Mouse (Mus musculus): ENCODE measurements around the gene Fbxo34. TPM values are rescaled to one million over a fixed set of nuclear protein-coding genes. Genes with fewer than 3 reads are reported as not detected.
"Not testable (repeated sequence)": the region's sequence is repeated elsewhere in the genome, so short reads cannot be mapped to it uniquely, and the experiment has no call there.

Gene Fbxo34
- total RNA-seq, 1 experiment, result 17.0 TPM

DNA sequence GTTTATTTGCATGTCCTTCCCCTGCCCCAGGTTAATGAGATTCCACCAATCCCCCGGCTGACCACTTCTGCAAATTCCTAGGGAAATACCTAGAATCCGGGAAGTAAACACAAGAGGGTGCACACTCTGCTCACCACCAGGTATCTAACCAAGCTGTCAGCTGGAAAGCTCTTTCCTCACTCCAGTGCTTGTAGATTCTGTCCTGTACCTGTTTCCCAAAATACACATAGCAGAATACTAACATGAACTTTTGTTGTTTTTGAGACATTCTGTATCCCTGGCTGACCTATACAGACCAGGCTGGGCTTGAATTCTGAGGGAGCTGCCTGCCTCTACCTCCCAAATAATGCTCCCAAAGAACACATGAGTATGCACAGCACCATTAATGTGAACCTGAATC is 110.5 kb downstream of the Fbxo34 start:
- in situ Hi-C loops (cut with MboI; ENCODE audit: low sequenced_read_pairs in 2 of 2, unreplicated experiment in 2 of 2), result no loop called here
- no peak overlapping the region for H3K27ac ChIP-seq (ENCODE audit: insufficient read depth, low read depth, low read length, poor library complexity, severe bottlenecking)
- no peaks in the 10 kb centered on the region for H3K9me3 ChIP-seq (ENCODE audit: control insufficient read depth, insufficient read depth, low read depth, low read length)
- peaks cover 7% of the 10 kb centered on the region for H3K36me3 ChIP-seq (ENCODE audit: control insufficient read depth, insufficient read depth, low read length, poor library complexity, severe bottlenecking)
- no peak overlapping the region for H3K9ac ChIP-seq (ENCODE audit: insufficient read depth, low read depth, low read length, poor library complexity, severe bottlenecking)
- no peak overlapping the region for H3K4me3 ChIP-seq (ENCODE audit: insufficient read depth in 1 of 2, low read depth in 1 of 2, low read length in 2 of 2, poor library complexity in 1 of 2, severe bottlenecking in 1 of 2)
- no peaks in the 10 kb centered on the region for H3K4me1 ChIP-seq (ENCODE audit: control insufficient read depth in 2 of 2, insufficient read depth in 2 of 2, low read length in 2 of 2, poor library complexity in 1 of 2)
- no peak for DNase-seq (ENCODE audit: low read depth, low spot score)
- TF ChIP-seq MAFK (IDR thresholded peaks at IDR 0.05; ENCODE audit: insufficient read depth, low read depth, low read length), result no peak
- no peak for TF ChIP-seq ZNF384 (IDR thresholded peaks at IDR 0.05; ENCODE audit: low read depth, low read length)
- no peak for TF ChIP-seq HCFC1 (IDR thresholded peaks at IDR 0.05; ENCODE audit: borderline replicate concordance, insufficient read depth, low read length)

DNA sequence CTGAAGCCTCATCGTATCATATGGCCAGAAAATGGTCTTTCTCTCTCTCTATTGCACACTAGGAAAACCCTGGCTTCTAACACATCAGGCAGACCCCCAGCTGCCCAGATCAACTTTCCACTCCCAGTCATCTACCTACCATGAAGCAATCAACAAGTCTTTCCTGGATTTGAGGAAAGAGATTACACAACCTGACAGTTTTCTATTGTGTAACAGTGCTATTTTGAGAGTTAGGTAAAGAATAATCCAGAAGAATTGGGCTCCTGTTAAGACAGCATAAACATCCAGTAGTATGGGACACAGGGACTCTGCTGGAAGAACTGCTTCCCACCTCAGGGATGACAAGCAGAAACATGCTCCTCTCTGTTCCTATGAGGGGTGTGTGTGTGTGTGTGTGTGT is 112.3 kb downstream of the Fbxo34 start:
- peaks cover 5% of the 10 kb centered on the region for H3K36me3 ChIP-seq (ENCODE audit: control insufficient read depth, insufficient read depth, low read length, poor library complexity, severe bottlenecking)
- no peak overlapping the region for H3K27ac ChIP-seq (ENCODE audit: insufficient read depth, low read depth, low read length, poor library complexity, severe bottlenecking)
- 0 out of 4 replicates have a peak, but pooled peaks cover 0 to 6% of the 10 kb centered on the region in 2 experiments for H3K4me1 ChIP-seq (ENCODE audit: control insufficient read depth in 2 of 2, insufficient read depth in 2 of 2, low read length in 2 of 2, poor library complexity in 1 of 2)
- in situ Hi-C loops (cut with MboI; ENCODE audit: low sequenced_read_pairs in 2 of 2, unreplicated experiment in 2 of 2), result no loop called here
- no peaks in the 10 kb centered on the region for H3K9me3 ChIP-seq (ENCODE audit: control insufficient read depth, insufficient read depth, low read depth, low read length)
- H3K4me3 ChIP-seq (ENCODE audit: insufficient read depth in 1 of 2, low read depth in 1 of 2, low read length in 2 of 2, poor library complexity in 1 of 2, severe bottlenecking in 1 of 2), result no peak overlapping the region
- no peak for DNase-seq (ENCODE audit: low read depth, low spot score)
- H3K9ac ChIP-seq (ENCODE audit: insufficient read depth, low read depth, low read length, poor library complexity, severe bottlenecking), result no peak overlapping the region
- no peak for TF ChIP-seq HCFC1 (IDR thresholded peaks at IDR 0.05; ENCODE audit: borderline replicate concordance, insufficient read depth, low read length)
- no peak for TF ChIP-seq MAFK (IDR thresholded peaks at IDR 0.05; ENCODE audit: insufficient read depth, low read depth, low read length)
- no peak for TF ChIP-seq ZC3H11A (IDR thresholded peaks at IDR 0.05; ENCODE audit: borderline replicate concordance, low read depth, low read length)
- no peak for TF ChIP-seq CHD2 (IDR thresholded peaks at IDR 0.05; ENCODE audit: low read depth, low read length)
- no peak for TF ChIP-seq ZNF384 (IDR thresholded peaks at IDR 0.05; ENCODE audit: low read depth, low read length)

DNA sequence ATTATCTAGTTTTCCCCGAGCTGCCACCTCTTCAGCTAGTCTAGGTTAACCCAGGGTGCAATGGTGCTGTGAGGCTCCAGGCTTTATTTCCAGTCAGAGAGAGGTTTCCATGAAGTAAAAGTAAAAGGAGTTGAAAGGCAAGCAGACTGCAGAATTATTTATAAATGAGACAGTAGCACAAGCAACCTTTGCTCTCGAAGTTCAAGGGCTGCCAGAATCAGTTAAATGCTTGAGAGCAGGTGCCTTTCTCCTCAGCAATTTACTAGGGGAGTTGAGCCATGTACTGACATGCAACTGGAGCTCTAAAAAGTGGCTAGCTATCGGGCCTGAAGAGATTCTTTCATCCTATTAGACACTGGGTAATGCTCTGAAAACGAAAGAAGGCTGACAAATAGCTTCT is 112.9 kb downstream of the Fbxo34 start:
- DNase-seq (ENCODE audit: low read depth, low spot score), result no peak
- Histone ChIP-seq H3K9ac (ENCODE audit: insufficient read depth, low read depth, low read length, poor library complexity, severe bottlenecking) (no peak overlapping the region), H3K27ac (ENCODE audit: insufficient read depth, low read depth, low read length, poor library complexity, severe bottlenecking) (no peak overlapping the region), H3K9me3 (ENCODE audit: control insufficient read depth, insufficient read depth, low read depth, low read length) (no peaks in the 10 kb centered on the region), H3K4me1 (ENCODE audit: control insufficient read depth in 2 of 2, insufficient read depth in 2 of 2, low read length in 2 of 2, poor library complexity in 1 of 2) (0 out of 4 replicates have a peak, but pooled peaks cover 0 to 6% of the 10 kb centered on the region in 2 experiments), H3K36me3 (ENCODE audit: control insufficient read depth, insufficient read depth, low read length, poor library complexity, severe bottlenecking) (peaks cover 5% of the 10 kb centered on the region; the same call in 1 of the 2 replicates), H3K4me3 (ENCODE audit: insufficient read depth in 1 of 2, low read depth in 1 of 2, low read length in 2 of 2, poor library complexity in 1 of 2, severe bottlenecking in 1 of 2) (no peak overlapping the region)
- TF ChIP-seq CHD2 (IDR thresholded peaks at IDR 0.05; ENCODE audit: low read depth, low read length) (no peak), HCFC1 (IDR thresholded peaks at IDR 0.05; ENCODE audit: borderline replicate concordance, insufficient read depth, low read length) (no peak), MAFK (IDR thresholded peaks at IDR 0.05; ENCODE audit: insufficient read depth, low read depth, low read length) (no peak), ZNF384 (IDR thresholded peaks at IDR 0.05; ENCODE audit: low read depth, low read length) (no peak), ZC3H11A (IDR thresholded peaks at IDR 0.05; ENCODE audit: borderline replicate concordance, low read depth, low read length) (no peak)
- in situ Hi-C loops (cut with MboI; ENCODE audit: low sequenced_read_pairs in 2 of 2, unreplicated experiment in 2 of 2), result no loop called here

DNA sequence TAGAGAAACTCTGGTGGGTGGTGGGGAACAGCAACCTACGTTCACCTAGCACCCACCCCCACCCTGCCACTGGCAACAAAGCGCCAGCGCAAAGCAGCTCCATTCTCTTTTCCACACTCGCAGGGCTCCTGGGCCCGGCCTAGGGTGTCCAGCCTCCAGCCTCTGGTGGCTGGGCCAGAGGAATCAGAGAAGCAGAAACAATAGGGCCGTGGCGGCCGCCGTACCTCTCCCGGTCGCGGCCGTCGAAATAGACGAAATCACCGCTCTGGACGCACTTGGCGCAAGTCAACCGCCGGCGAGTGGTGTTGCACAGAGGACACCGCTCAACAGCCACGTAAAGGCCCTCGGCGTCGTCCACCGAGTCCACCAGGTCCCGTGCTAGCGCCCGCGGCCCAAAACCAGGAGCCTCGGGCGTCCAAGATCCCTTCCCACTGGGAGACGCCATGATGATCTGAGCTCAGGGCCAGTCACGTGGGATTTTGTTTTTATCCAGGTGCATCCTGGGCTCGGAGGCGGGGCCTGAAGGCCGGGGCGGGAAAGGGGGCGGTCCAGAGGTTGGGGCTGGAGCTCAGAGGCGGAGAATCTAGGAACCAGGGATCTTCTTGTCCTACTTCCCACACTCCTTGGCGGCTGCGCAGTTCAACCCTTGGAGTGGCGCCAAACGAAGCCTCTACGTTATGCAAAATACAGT is 117.9 kb downstream of the Fbxo34 start:
- peaks cover 2 to 11% of the 10 kb centered on the region in 2 experiments; a peak in 1 of 4 replicates for H3K4me1 ChIP-seq (ENCODE audit: control insufficient read depth in 2 of 2, insufficient read depth in 2 of 2, low read length in 2 of 2, poor library complexity in 1 of 2)
- peak; percentile 98 for DNase-seq (ENCODE audit: low read depth, low spot score)
- no peak for TF ChIP-seq ZC3H11A (IDR thresholded peaks at IDR 0.05; ENCODE audit: borderline replicate concordance, low read depth, low read length)
- peak; percentile 89 for TF ChIP-seq HCFC1 (IDR thresholded peaks at IDR 0.05; ENCODE audit: borderline replicate concordance, insufficient read depth, low read length)
- no peaks in the 10 kb centered on the region for H3K9me3 ChIP-seq (ENCODE audit: control insufficient read depth, insufficient read depth, low read depth, low read length)
- in situ Hi-C loops (cut with MboI; ENCODE audit: low sequenced_read_pairs in 2 of 2, unreplicated experiment in 2 of 2), result no loop called here
- H3K9ac ChIP-seq (ENCODE audit: insufficient read depth, low read depth, low read length, poor library complexity, severe bottlenecking), result peak overlapping the region; percentile 80
- H3K27ac ChIP-seq (ENCODE audit: insufficient read depth, low read depth, low read length, poor library complexity, severe bottlenecking), result no peak overlapping the region
- H3K4me3 ChIP-seq (ENCODE audit: insufficient read depth in 1 of 2, low read depth in 1 of 2, low read length in 2 of 2, poor library complexity in 1 of 2, severe bottlenecking in 1 of 2), result peak overlapping the region; percentile 75 to 77
- peaks cover 3% of the 10 kb centered on the region; the same call in 1 of the 2 replicates for H3K36me3 ChIP-seq (ENCODE audit: control insufficient read depth, insufficient read depth, low read length, poor library complexity, severe bottlenecking)

DNA sequence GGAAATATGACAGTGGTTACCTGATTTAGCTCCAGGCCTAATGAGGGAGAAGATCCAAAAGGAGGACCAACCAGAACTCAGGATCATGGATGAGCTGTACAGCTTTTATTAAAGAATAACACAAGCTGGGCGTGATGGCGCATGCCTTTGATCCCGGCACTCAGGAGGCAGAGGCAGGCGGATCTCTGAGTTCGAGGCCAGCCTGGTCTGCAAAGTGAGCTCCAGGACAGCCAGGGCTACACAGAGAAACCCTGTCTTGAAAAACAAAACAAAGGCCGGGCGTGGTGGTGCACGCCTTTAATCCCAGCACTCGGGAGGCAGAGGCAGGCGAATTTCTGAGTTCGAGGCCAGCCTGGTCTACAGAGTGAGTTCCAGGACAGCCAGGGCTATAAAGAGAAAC is 120.3 kb downstream of the Fbxo34 start, which contains the start of gene Atg14:
Atg14 (minus strand) TSS at position 101 of the 400 bp plus-strand sequence.
- DNase-seq (ENCODE audit: low read depth, low spot score); H3K9me3 ChIP-seq (ENCODE audit: control insufficient read depth, insufficient read depth, low read depth, low read length); H3K36me3 ChIP-seq (ENCODE audit: control insufficient read depth, insufficient read depth, low read length, poor library complexity, severe bottlenecking); in situ Hi-C loops (cut with MboI; ENCODE audit: low sequenced_read_pairs in 2 of 2, unreplicated experiment in 2 of 2): not testable (repeated sequence)
- H3K9ac ChIP-seq (ENCODE audit: insufficient read depth, low read depth, low read length, poor library complexity, severe bottlenecking), result peak within 1 kb of the TSS; percentile 65; the same call in 1 of the 2 replicates
- peak within 1 kb of the TSS; percentile 28 to 30; a peak in 1 of 4 replicates for H3K4me3 ChIP-seq (ENCODE audit: insufficient read depth in 1 of 2, low read depth in 1 of 2, low read length in 2 of 2, poor library complexity in 1 of 2, severe bottlenecking in 1 of 2)
- peak within 1 kb of the TSS; percentile 7; the same call in 1 of the 2 replicates for H3K27ac ChIP-seq (ENCODE audit: insufficient read depth, low read depth, low read length, poor library complexity, severe bottlenecking)
- peaks cover 2 to 11% of the 10 kb centered on the region in 2 experiments; a peak in 1 of 4 replicates for H3K4me1 ChIP-seq (ENCODE audit: control insufficient read depth in 2 of 2, insufficient read depth in 2 of 2, low read length in 2 of 2, poor library complexity in 1 of 2)
